Mouse (Mus musculus): ENCODE measurements around the gene Syt14. TPM values are rescaled to one million over a fixed set of nuclear protein-coding genes. Genes with fewer than 3 reads are reported as not detected.

The Syt14 gene
- polyA plus RNA-seq, 2 experiments, result 2.2 to 2.9 TPM

DNA sequence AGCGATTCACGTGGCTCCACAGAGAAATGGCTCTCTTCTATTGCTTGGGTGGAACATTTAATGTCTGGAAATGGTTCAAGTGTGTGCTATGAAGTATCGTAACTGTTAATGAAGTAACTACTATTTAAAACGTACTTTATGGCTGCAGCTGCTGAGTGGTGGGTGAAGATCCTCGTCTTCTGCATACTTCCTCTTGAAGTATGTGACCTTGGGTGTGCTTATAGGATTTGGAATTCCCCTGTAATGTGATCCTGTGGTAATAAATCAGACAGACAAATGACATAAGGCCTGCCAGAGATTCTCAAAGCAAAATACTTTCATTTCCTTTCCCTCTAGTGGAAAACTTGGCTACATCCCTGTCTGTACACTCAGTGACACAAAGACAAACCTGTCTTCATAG, 186.0 kb downstream of the Syt14 start:
- Histone ChIP-seq H3K4me1 (ENCODE audit: control insufficient read depth, insufficient read depth, low read length) (peaks cover 40% of the 10 kb centered on the region), H3K9me3 (ENCODE audit: control insufficient read depth, low read length) (no peaks in the 10 kb centered on the region), H3K4me3 (replicated peaks; ENCODE audit: low read length) (no peak overlapping the region), H3K4me2 (replicated peaks; ENCODE audit: low read depth, low read length, severe bottlenecking) (no peak overlapping the region; the same call in 1 of the 2 replicates), H3K27ac (replicated peaks; ENCODE audit: low read depth, low read length) (no peak overlapping the region), H3K36me3 (ENCODE audit: control insufficient read depth, insufficient read depth, low read length) (peaks cover 77% of the 10 kb centered on the region), H3K9ac (ENCODE audit: low read depth, low read length, severe bottlenecking) (no peak overlapping the region), H3K27me3 (ENCODE audit: control insufficient read depth, insufficient read depth, low read length) (no peaks in the 10 kb centered on the region)
- ATAC-seq (ENCODE audit: low FRiP score, low read depth) (peak; percentile 45), DNase-seq (ENCODE audit: low spot score) (peak; percentile 52)
- TF ChIP-seq POLR2A (IDR thresholded peaks at IDR 0.05; ENCODE audit: borderline replicate concordance, extremely low read depth, insufficient read depth, insufficient read length), result no peak
- 38% methylated on average over 5 of the region's 5 CpGs for WGBS

DNA sequence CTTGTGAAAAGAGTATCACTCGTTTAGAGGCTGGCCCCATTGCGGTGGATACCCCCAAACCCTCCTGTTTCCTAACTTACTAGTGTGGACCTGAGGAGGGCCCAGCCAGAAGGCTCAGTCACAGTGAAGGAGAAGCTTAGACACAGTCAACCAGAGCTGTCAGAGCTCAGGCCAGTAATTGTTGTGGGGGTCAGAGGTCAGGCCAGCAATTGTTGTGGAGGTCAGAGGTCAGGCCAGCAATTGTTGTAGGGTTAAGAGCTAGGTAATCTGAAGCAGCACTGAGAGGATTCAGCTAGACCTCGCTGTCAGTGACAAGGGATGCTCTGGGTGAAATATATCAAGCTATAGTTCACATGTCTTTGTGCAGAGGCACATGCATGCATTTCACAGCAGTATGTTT, 188.3 kb downstream of the Syt14 start:
- no peaks in the 10 kb centered on the region for H3K27me3 ChIP-seq (ENCODE audit: control insufficient read depth, insufficient read depth, low read length)
- peaks cover 83% of the 10 kb centered on the region for H3K36me3 ChIP-seq (ENCODE audit: control insufficient read depth, insufficient read depth, low read length)
- no peaks in the 10 kb centered on the region for H3K9me3 ChIP-seq (ENCODE audit: control insufficient read depth, low read length)
- DNase-seq (ENCODE audit: low spot score), result no peak
- ATAC-seq (ENCODE audit: low FRiP score, low read depth), result no peak
- TF ChIP-seq POLR2A (IDR thresholded peaks at IDR 0.05; ENCODE audit: borderline replicate concordance, extremely low read depth, insufficient read depth, insufficient read length), result no peak
- no peak overlapping the region for H3K27ac ChIP-seq (replicated peaks; ENCODE audit: low read depth, low read length)
- no peak overlapping the region for H3K4me3 ChIP-seq (replicated peaks; ENCODE audit: low read length)
- peaks cover 25% of the 10 kb centered on the region for H3K4me1 ChIP-seq (ENCODE audit: control insufficient read depth, insufficient read depth, low read length)
- 71% methylated on average over 3 of the region's 3 CpGs for WGBS
- no peak overlapping the region for H3K4me2 ChIP-seq (replicated peaks; ENCODE audit: low read depth, low read length, severe bottlenecking)
- no peak overlapping the region for H3K9ac ChIP-seq (ENCODE audit: low read depth, low read length, severe bottlenecking)

Other genes with a start within 250 kb of the Syt14 start
- gene Sertad4, start 180.0 kb downstream of the Syt14 start, polyA plus RNA-seq (2012; rRNA removed), result 110 and 143 TPM in 2 replicates
- 84.7 and 96.9 TPM in 2 replicates for gene Sertad4, start 180.0 kb downstream of the Syt14 start, polyA plus RNA-seq (2014; fragmentation: Nextera tagmentation; extraction: Ambion mirVana)
- 33.4 and 43.6 TPM in 2 replicates for gene Diexf, start 94.5 kb upstream of the Syt14 start, polyA plus RNA-seq (2012; rRNA removed)
- 8.9 and 10.6 TPM in 2 replicates for gene Diexf, start 94.5 kb upstream of the Syt14 start, polyA plus RNA-seq (2014; fragmentation: Nextera tagmentation; extraction: Ambion mirVana)
- gene Irf6, start 117.3 kb upstream of the Syt14 start, polyA plus RNA-seq (2012; rRNA removed), result 18.6 and 23.5 TPM in 2 replicates
- gene Irf6, start 117.3 kb upstream of the Syt14 start, polyA plus RNA-seq (2014; fragmentation: Nextera tagmentation; extraction: Ambion mirVana), result 39.8 and 50.0 TPM in 2 replicates
- 7.8 and 9.6 TPM in 2 replicates for gene A130010J15Rik, start 132.3 kb upstream of the Syt14 start, polyA plus RNA-seq (2012; rRNA removed)
- gene A130010J15Rik, start 132.3 kb upstream of the Syt14 start, polyA plus RNA-seq (2014; fragmentation: Nextera tagmentation; extraction: Ambion mirVana), result 15.1 and 15.4 TPM in 2 replicates
- 9.7 and 18.8 TPM in 2 replicates for gene Traf3ip3, start 165.9 kb upstream of the Syt14 start, polyA plus RNA-seq (2012; rRNA removed)
- 17.6 and 22.6 TPM in 2 replicates for gene Traf3ip3, start 165.9 kb upstream of the Syt14 start, polyA plus RNA-seq (2014; fragmentation: Nextera tagmentation; extraction: Ambion mirVana)
- 3.6 and 4.0 TPM in 2 replicates for gene Lamb3, start 171.9 kb upstream of the Syt14 start, polyA plus RNA-seq (2012; rRNA removed)
- gene Lamb3, start 171.9 kb upstream of the Syt14 start, polyA plus RNA-seq (2014; fragmentation: Nextera tagmentation; extraction: Ambion mirVana), result 3.5 and 4.6 TPM in 2 replicates
- 1.2 and 1.6 TPM in 2 replicates for gene Hsd11b1, start 228.3 kb upstream of the Syt14 start, polyA plus RNA-seq (2012; rRNA removed)
- 1.2 and 1.6 TPM in 2 replicates for gene Hsd11b1, start 228.3 kb upstream of the Syt14 start, polyA plus RNA-seq (2014; fragmentation: Nextera tagmentation; extraction: Ambion mirVana)
- 36.9 and 44.7 TPM in 2 replicates for gene G0s2, start 237.4 kb upstream of the Syt14 start, polyA plus RNA-seq (2012; rRNA removed)
- 27.0 and 31.7 TPM in 2 replicates for gene G0s2, start 237.4 kb upstream of the Syt14 start, polyA plus RNA-seq (2014; fragmentation: Nextera tagmentation; extraction: Ambion mirVana)

All from limb, embryonic 14.5 days (tissue).